Mouse (Mus musculus): ENCODE measurements around the gene Mrtfa.
"Not testable (repeated sequence)": the region's sequence is repeated elsewhere in the genome, so short reads cannot be mapped to it uniquely, and the experiment has no call there.

Gene Mrtfa

DNA sequence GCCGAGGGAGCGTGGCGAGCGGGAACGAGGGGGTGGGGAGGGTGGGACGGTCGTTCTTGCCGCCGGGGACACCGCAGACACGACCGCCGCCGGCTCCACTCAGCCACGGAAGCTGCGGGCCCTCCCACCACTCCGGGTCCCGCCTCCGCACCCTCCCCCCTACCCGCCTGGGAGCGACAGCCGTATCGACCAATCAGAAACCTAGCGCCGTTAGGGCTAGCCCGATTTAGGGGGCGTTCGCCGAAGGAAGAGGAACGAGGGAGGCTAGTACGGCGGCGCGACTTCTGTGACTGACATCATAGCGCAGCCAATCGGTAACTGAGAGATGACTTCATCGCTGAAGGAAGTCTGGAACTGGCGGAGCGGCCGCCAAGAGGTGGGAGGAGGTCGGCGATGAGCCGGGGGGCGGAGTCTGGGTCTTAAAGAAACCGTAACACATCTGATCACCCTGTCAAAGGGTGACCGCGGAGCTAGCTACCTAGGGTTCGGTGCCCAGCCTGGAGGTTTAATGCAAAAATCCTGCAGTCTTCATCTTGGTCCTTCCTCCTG, at the start of gene Mrtfa:
Gene Mrtfa, minus strand, starts transcription at position 128 of the 549 bp plus-strand sequence.
- peak; percentile 99 for DNase-seq (ENCODE audit: low read depth)

DNA sequence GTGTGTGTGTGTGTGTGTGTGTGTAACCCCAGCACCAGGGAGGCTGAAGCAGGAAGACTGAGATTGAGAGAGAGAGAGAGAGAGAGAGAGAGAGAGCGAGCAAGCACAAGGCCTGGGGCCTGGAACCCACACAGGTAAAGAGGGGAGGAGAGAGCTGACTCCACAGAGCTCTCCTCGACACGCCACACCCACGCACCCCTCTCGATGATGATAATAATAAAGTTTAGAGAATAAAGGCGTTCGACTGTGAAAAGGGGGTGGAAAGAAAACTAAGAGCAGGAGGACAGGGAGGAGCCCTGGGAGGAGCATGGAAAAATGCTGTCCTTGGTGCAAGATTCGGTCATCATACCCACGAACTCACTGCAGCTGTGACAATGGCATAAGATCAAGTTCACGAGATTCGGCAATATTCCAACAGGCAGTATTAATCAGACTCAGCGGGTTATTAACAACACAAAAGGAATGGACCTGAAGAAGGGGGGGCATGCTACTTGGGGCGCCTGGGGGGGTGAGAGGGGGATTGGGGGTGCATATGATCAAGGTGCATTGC, 49.3 kb upstream of the Mrtfa start:
- DNase-seq (ENCODE audit: low read depth), result no peak

GRCm38 (mm10) chr15:81239261-81239660, 48.7 kb upstream of the Mrtfa start:
- peak; percentile 74 for DNase-seq (ENCODE audit: low read depth)

DNA sequence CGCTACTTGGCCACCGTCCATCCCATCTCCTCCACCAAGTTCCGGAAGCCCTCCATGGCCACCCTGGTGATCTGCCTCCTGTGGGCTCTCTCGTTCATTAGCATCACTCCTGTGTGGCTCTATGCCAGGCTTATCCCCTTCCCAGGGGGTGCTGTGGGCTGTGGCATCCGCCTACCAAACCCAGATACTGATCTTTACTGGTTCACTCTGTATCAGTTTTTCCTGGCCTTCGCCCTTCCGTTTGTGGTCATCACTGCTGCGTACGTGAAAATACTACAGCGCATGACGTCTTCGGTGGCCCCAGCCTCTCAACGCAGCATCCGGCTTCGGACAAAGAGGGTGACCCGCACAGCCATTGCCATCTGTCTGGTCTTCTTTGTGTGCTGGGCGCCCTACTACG, 46.9 kb upstream of the Mrtfa start:
- peak; percentile 62 for DNase-seq (ENCODE audit: low read depth)

GRCm38 (mm10) chr15:81236062-81236461, 45.5 kb upstream of the Mrtfa start:
- no peak for DNase-seq (ENCODE audit: low read depth)

DNA sequence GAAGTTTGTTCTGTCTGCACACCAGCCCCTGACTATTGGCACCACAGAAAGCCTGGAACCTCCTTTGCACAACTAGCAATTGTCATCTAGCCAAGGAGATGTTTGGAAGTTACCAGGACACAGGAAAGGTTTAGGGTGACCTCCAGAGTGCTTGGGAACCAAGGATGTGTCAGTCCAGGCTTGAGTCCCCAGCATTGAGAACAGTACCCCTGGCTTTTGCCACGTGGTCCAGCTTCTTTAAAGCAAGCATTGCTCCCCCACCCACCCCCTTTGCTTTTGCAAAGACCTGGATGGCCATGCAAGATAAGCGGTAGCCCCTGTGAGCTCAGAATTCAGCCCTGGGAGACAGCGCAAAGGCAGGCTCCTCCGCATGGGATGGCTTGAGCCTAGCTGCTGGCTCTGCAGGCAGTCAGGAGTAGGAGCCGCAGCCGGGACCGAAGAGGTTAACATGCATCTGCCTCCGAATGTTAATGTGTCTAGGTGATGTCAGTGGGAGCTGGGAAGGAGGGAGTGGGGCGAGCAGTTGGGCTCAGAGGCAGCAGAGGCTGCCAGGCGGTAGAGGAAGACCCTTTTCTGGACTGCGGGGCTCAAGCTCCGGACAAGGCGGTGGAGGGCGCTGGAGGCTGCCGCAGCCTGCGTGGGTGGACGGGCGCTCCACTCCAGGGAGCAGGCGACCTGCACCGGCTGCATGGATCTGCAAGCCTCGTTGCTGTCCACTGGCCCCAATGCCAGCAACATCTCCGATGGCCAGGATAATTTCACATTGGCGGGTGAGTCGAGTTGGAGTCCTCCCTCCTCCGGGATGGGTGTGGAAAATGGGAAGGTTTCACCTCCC, 44.7 kb upstream of the Mrtfa start, which contains the start of gene Mchr1:
Gene Mchr1, plus strand, starts transcription at position 414 of the 835 bp plus-strand sequence.
- no peak for DNase-seq (ENCODE audit: low read depth)

- no peak for DNase-seq (ENCODE audit: low read depth)
Observed at GRCm38 (mm10) chr15:81231325-81231724, 40.8 kb upstream of the Mrtfa start.

DNA sequence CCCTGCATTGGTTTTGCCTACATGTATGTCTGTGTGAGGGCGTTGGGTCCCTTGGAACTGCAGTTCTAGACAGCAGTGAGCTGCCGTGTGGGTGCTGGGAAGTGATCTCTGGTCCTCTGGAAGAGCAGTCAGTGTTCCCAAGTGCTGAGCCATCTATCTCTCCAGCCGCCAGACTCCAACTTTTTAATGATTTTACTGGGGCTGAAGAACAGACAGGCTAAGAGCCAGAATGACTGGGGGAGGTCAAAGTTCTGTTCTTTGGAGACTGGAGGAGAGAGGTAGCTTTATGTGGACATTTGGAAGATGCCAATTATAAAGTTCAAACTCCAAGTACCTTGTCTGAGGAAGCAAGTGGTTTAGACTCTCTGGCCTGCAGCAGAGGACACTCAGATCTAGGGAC, 39.2 kb upstream of the Mrtfa start:
- no peak for DNase-seq (ENCODE audit: low read depth)

- no peak for DNase-seq (ENCODE audit: low read depth)
Observed at GRCm38 (mm10) chr15:81228258-81228657, 37.7 kb upstream of the Mrtfa start.

DNA sequence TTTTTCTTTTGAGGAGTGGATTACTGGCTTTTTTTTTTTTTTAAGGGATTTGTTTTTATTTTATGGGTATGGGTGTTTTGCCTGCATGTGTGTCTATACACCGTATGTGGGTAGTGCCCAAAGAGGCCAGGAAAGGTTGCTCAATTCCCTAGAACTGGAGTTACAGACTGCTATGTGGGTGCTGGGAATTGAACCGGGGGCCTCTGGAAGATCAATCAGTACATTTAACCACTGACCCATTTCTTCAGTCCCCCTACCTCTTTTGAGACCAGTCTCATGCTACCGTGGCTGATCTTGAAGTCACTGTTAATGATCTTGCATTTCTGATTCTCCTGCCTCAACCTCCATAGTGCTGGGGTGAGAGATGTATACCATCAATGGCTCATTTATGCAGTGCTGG, 36.7 kb upstream of the Mrtfa start:
- no peak for DNase-seq (ENCODE audit: low read depth)

DNA sequence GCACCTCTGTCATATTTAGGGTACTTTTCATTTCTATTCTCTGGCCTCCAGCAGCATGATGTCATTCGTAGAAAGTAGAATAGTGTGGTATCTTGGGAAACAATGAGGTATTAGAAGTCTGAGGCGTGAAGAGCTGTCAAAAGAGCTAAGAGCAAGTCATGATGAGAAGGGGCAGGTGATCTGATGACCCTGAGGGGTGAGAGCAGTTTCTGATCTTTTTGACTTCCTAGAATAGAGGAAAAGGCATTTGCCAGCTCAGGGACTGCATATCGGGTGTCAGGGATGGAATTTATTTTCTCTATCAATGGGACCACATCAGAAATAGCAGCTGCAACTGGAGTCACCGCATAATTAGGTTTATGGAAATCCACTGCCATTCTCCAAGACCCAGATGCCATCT, 36.2 kb upstream of the Mrtfa start:
- no peak for DNase-seq (ENCODE audit: low read depth)

- DNase-seq (ENCODE audit: low read depth), result no peak
Observed at GRCm38 (mm10) chr15:81225732-81226131, 35.2 kb upstream of the Mrtfa start.

DNA sequence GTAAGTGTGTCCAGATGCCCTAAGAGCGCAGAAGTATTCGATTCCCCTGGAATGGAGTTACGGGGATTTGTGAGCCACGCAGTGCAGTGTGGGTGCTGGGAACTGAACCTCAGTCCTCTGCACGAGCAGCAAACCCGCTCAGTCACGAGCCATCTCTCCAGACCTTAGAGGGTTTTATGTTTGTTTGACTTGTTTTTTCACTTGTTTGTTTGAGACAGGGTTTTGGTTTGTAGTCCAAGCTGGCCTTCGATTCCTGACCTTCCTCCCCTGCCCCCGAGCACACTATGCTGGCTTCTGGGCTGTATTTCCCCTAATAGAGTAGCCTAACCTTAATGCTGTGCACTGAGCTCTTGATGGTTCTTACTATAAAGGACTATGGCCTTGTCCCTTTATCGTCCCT, 34.5 kb upstream of the Mrtfa start:
- DNase-seq (ENCODE audit: low read depth), result no peak

DNA sequence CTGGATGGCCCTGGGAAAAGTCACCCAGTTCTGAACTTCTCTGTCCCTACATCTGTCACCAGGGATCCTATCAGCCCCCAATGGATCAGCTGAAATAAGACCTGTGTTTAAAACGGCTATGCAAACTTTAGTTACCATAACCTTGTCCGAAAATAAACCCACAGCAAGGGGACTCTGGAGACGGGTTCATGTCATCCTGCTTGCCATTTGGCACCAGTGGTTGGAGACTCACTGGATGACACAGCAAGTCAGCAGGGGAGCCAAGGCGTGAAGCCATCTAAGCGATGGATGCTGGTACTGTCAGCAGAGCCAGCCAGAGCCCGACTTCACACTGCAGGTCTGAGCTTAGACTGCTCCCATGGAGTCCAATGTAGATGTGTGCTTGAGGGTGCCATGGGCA, 30.9 kb upstream of the Mrtfa start:
- DNase-seq (ENCODE audit: low read depth), result no peak

DNA sequence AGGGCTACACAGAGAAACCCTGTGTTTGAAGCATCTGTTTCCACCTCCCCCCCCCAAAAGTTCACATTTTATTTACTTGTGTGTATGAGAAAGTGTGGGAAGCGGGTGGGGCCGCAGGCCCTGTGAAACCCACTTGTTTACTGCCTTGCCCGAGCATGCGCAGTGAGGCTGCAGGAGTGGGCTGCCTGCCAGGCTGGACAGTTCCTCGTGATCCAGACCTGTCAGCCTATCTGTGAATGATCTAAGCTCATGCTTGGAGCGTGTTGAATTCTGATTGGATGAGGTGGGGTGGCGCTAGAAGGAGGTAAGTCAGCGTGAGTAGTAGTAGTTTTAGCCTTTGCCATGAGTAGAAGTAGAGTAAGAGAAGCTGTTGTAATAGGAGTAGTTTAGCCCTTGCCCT, 29.5 kb upstream of the Mrtfa start:
- DNase-seq (ENCODE audit: low read depth), result not testable (repeated sequence)

- no peak for DNase-seq (ENCODE audit: low read depth)
Observed at GRCm38 (mm10) chr15:81219054-81219453, 28.5 kb upstream of the Mrtfa start.

DNA sequence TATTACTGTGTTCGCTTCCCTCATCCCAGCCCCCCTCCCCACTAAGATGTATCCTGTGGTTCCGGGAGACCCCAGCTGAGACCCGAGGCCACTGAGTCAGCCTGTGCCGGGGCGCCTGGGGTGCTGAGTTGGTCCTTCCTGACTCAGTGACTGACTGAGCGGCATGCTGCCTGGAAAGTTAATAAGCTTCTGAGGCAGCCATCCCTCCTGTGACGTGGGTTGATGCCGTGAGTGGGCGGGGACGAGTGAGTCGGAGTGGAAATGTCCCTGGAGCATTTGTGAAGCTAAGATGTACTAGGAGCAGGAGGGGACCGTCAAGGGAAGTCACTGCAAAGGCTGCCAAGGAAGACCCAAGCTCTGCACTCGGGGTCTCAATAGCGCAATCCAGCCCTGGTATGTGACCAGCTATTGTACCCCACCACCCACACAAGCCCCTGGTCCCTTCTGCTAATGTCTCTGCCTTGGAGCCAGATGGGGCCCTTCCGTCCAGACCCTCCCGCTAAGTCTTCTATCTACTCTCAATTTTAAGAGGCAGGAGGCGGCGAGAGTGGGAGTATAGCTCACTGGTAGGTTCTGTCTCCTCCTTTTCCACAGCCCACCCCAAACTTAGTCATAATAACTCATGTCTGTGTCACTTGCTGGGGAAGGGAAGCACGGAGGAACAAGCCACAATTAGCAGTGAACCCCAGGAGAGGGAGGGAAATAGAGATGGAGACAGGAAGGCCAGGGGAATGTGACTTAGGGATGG, 26.5 kb upstream of the Mrtfa start:
- DNase-seq (ENCODE audit: low read depth), result no peak

- peak; percentile 35 for DNase-seq (ENCODE audit: low read depth)
Observed at GRCm38 (mm10) chr15:81212976-81213375, 22.4 kb upstream of the Mrtfa start.

DNA sequence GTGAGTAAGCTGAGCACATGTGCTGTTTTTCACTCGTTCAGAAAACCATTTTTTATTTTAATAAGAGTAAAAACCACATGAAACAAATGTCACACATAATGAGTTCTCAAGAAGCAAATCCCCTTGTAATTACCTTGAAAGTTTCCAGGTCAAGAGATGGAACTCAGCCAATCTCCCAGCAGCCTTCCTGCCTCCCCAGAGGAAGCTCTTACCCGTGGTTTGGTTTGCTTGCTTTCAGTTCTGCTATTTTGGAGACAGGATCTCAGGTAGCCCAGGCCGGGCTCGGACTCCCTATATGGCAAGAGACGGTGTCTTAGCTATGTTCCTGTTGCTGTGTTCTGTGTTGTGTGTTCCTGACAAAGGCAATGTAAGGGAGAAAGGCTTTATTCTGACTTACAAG, 19.9 kb upstream of the Mrtfa start:
- DNase-seq (ENCODE audit: low read depth), result peak; percentile 56

DNA sequence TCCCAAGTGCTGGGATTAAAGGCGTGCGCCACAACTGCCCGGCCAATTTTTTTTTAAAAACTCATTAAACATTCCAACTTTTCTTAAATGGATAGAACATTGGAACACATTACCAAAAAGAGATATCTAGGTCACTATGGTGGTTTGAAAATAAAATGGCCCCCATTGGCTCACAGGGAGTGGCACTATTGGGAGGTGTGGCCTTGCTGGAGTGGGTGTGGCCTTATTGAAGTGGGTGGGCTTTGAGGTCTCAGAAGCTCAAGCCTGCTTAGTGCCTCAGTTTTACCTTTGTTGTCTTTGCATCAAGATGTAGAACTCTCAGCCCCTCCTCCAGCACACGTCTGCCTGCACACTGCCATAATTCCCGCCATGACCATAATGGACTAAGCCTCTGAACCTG, 11.9 kb upstream of the Mrtfa start:
- DNase-seq (ENCODE audit: low read depth), result no peak

GRCm38 (mm10) chr15:81199372-81199959, 8.9 kb upstream of the Mrtfa start:
- DNase-seq (ENCODE audit: low read depth), result peak; percentile 96

DNA sequence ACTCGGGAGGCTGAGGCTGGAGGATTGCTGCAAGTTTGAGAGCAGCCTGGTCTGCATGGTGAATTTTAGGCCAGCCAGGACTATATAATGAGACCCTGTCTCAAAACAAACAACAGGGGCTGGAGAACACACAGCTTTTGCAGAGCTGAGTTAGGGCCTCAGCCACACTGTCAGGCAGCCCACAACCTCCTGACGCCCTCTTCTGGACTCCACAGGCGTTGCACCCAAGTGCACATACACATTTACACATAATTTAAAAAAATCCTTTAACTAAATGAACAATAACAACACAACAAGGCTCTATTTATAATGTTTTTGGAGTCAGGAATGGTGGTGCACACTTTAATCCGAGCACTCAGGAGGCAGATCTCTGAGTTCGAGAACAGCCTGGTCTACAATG, 7.9 kb upstream of the Mrtfa start:
- no peak for DNase-seq (ENCODE audit: low read depth)

All from induced T-regulatory cell, adult 2 months (primary cell).